Mouse (Mus musculus): ENCODE results near the gene Rbfox1. TPM values are rescaled to one million over a fixed set of nuclear protein-coding genes. Genes with fewer than 3 reads are reported as not detected.

Gene Rbfox1
- total RNA-seq, 2 experiments from 2014 or later, result 105 to 113 TPM

DNA sequence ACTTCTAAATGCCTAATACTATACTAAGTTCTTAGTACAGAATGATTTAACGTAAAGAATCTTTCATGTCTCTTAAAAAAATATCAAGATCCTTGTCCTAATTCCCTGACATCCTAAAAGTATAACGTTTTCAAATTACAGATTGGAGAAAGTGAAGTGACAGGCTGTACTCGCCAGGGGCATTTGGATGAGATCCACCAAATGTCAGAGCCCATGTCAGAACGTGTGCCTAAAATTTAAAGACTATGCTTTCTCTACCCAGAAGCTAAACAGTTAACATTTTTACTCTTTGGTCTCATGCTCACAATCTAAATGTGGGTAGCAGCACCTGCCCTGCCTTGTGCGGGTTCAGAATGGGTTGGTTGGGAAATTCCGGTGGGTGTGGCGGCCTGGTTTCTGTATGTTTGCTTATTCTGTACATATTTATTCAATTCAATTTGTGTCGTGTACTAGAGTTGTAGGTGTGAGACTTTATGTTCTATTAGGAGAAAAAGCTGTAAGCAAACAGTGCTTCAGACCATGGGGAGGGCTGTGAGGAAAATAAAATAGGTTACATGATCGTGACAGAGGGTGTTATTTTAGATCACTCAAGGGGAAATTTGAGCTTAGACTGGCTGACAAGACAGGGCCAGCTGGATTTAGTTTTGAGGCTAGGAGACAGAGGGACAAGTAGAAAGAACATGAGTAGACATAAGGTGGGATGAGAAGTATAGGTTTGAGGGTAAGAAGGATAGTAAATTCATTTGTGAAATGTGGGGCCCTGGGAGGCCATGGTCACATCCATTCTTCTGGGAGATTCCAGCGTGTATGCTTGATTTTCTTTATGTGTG, 1203.7 kb downstream of the Rbfox1 start:
- DNase-seq, result no peak

GRCm38 (mm10) chr16:7089475-7089874, 1204.3 kb downstream of the Rbfox1 start:
- DNase-seq, result peak; percentile 33

GRCm38 (mm10) chr16:7090205-7090604, 1205.0 kb downstream of the Rbfox1 start:
- DNase-seq, result no peak

- DNase-seq, result no peak
Observed at GRCm38 (mm10) chr16:7092811-7093210, 1207.7 kb downstream of the Rbfox1 start.

GRCm38 (mm10) chr16:7093686-7094085, 1208.5 kb downstream of the Rbfox1 start:
- DNase-seq, result no peak

- DNase-seq, result no peak
Observed at GRCm38 (mm10) chr16:7094181-7094749, 1209.1 kb downstream of the Rbfox1 start.

GRCm38 (mm10) chr16:7097071-7097470, 1211.9 kb downstream of the Rbfox1 start:
- DNase-seq, result no peak

- no peak for DNase-seq
Observed at GRCm38 (mm10) chr16:7097951-7098710, 1213.0 kb downstream of the Rbfox1 start.

DNA sequence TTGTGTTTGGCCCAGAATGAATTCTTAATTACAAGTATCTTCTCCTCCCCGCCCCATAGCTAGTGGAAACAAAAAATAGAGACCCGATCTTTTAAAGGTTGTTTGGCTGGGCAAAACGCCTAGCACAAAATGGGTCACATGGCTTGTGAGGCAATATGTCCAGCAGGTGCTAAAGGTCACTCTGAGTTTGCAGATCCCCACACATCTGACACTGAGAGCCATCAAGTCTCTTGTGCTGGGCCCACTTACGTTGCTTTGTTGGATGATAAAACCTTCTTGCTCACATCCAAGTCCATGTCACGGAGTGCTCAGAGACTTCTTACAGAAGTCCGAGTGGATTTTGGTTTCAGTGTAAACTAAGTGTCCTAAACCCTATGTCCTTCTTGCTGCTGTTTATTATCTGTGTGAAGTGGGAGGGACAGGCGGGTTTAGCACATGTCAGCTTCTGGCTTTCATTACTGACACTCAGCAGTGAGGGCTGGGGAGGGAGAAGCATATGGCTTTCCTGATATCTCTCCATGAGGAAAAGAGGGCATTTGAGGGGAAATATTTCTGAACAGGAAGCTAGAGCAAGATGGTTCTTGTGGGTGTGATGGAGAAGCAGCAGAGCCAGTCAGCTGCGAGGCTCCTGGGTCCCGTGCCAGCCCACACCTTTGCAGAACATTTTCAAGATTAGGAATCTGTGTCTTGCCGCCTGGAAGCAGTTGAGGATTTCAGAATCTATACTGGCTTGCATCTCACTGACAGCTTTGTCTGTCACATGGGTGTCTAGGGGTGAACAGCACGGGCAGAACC, 1214.5 kb downstream of the Rbfox1 start:
- DNase-seq, result peak; percentile 28

DNA sequence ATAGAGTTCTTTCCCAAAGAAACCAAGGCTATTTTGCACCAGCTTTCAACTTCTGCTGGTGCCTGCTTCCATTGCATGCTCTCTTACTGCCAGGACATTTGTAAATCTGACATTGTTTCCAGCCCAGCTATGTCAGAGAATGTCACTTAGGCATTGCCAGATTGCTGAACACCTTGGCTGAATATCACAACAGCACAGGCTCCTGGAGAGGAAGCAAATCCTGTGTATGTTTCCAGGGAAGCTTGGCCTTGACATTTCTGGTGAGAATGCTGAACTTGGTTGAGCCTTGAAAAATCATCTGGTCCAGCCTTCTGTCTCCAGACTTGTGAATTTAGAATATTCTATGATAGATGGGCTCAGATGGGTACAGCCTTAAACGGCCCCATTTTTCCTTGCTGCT, 1217.3 kb downstream of the Rbfox1 start:
- DNase-seq, result no peak

DNA sequence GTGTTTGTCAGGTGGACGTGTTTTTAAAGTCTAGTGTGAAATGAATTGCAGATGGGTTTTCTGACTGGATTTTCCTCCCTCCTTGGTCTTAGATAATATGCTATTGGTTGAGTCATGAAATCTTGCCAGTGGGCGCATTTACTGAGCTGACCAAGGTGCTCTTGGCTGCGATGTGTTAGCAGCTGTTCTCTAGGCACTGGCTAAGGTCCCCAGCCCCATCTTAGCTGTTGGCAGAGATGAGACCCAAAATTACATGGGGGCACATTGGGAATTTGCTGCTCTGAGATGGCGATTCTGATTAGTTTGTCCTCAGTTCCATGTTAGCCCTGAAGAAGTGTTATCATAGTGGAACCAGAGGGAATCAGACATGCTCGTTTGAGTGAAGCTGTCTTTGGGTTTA, 1218.1 kb downstream of the Rbfox1 start:
- no peak for DNase-seq

- no peak for DNase-seq
Observed at GRCm38 (mm10) chr16:7106450-7107015, 1221.4 kb downstream of the Rbfox1 start.

DNA sequence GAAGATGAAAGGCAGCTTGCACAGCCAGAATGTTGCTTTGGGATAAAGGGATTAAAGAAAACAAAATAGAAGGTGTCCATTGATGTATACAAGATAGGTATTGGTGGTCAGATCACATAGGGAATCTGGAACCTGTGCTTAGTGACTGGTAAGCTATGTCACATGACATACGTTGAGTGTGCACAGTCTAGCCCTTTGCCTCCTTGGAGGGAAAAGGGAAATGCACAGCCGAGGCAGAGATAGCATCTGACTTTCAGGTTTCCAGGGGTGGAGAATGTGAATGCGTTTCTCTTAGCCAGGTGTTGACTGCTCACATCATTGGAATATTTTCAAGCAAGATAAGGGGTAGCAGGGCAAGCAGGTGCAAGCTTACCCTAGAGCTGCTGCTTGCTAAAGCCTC, 1230.8 kb downstream of the Rbfox1 start:
- no peak for DNase-seq

- no peak for DNase-seq
Observed at GRCm38 (mm10) chr16:7129591-7129990, 1244.4 kb downstream of the Rbfox1 start.

- no peak for DNase-seq
Observed at GRCm38 (mm10) chr16:7132434-7132833, 1247.3 kb downstream of the Rbfox1 start.

- DNase-seq, result peak; percentile 50
Observed at GRCm38 (mm10) chr16:7136971-7137370, 1251.8 kb downstream of the Rbfox1 start.

- no peak for DNase-seq
Observed at GRCm38 (mm10) chr16:7139480-7139879, 1254.3 kb downstream of the Rbfox1 start.

DNA sequence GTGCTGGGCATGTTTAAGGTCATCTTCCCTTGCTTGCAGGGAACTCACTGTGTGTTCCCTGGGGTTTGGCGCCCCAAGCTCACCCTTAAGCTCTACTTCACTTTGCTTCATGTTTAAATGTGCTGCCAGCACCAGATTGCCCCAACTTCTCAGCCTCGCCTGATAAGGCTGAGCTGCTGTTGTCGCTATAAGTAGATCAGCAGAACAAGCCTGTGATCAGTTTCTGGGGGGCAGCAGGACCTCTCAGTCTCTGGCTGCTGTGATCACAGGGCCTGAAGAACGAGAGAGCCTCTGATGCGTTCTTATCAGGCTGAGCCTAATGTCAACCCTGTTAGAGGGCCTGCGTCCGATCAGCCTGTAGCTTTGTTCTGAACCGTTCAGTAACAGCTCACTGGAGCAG, 1255.8 kb downstream of the Rbfox1 start:
- no peak for DNase-seq

DNA sequence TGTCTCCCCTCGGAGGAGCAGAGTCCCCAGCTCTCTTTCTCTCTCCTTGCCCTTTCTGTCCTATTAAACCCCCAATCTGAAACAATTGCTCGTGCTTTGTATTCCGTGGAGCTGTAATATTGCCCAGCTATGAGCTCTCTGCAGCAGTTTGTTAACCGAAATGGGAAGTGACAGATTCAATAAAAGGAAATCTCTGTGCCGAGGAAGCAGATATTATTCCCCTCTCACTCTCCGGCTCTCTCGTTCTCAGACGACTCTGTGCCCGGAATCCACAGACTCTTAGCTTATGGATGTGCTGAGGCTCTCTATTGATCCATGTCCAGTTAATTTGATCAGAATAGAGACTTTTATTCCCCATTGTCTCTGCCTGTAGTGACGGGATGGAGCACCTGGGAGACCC, 1260.3 kb downstream of the Rbfox1 start:
- DNase-seq, result no peak

GRCm38 (mm10) chr16:7146454-7146853, 1261.3 kb downstream of the Rbfox1 start:
- DNase-seq, result no peak

- DNase-seq, result no peak
Observed at GRCm38 (mm10) chr16:7147884-7148283, 1262.7 kb downstream of the Rbfox1 start.
